Mouse (Mus musculus): Measurements from ENCODE around the gene Atp6v1g2.

The Atp6v1g2 gene

GRCm38 (mm10) chr17:35237504-35237903 is 4.0 kb downstream of the Atp6v1g2 start:
- DNase-seq (ENCODE audit: low spot score): no peak

- no peak for DNase-seq (ENCODE audit: low spot score)
Measured at GRCm38 (mm10) chr17:35239700-35240099, 6.2 kb downstream of the Atp6v1g2 start.

- DNase-seq (ENCODE audit: low spot score): no peak
Measured at GRCm38 (mm10) chr17:35240384-35241304, 7.2 kb downstream of the Atp6v1g2 start.

- peak; percentile 81 for DNase-seq (ENCODE audit: low spot score)
Measured at GRCm38 (mm10) chr17:35241305-35242014, 8.0 kb downstream of the Atp6v1g2 start, which contains the start of gene Ddx39b. Gene Ddx39b (plus strand): TSS chr17:35241746.

- DNase-seq (ENCODE audit: low spot score): no peak
Measured at GRCm38 (mm10) chr17:35242015-35242941, 8.8 kb downstream of the Atp6v1g2 start.

- DNase-seq (ENCODE audit: low spot score): no peak
Measured at GRCm38 (mm10) chr17:35243086-35243485, 9.6 kb downstream of the Atp6v1g2 start.

- no peak for DNase-seq (ENCODE audit: low spot score)
Measured at GRCm38 (mm10) chr17:35244999-35245398, 11.5 kb downstream of the Atp6v1g2 start.

GRCm38 (mm10) chr17:35245731-35246623 is 12.5 kb downstream of the Atp6v1g2 start:
- DNase-seq (ENCODE audit: low spot score): no peak

- no peak for DNase-seq (ENCODE audit: low spot score)
Measured at GRCm38 (mm10) chr17:35247144-35247543, 13.7 kb downstream of the Atp6v1g2 start.

GRCm38 (mm10) chr17:35248986-35249385 is 15.5 kb downstream of the Atp6v1g2 start:
- DNase-seq (ENCODE audit: low spot score): no peak

GRCm38 (mm10) chr17:35249451-35250197 is 16.2 kb downstream of the Atp6v1g2 start:
- no peak for DNase-seq (ENCODE audit: low spot score)

GRCm38 (mm10) chr17:35250348-35251120 is 17.1 kb downstream of the Atp6v1g2 start:
- no peak for DNase-seq (ENCODE audit: low spot score)

GRCm38 (mm10) chr17:35251162-35251719 is 17.8 kb downstream of the Atp6v1g2 start:
- no peak for DNase-seq (ENCODE audit: low spot score)

GRCm38 (mm10) chr17:35251981-35252380 is 18.5 kb downstream of the Atp6v1g2 start:
- no peak for DNase-seq (ENCODE audit: low spot score)

- no peak for DNase-seq (ENCODE audit: low spot score)
Measured at GRCm38 (mm10) chr17:35252619-35253292, 19.3 kb downstream of the Atp6v1g2 start.

GRCm38 (mm10) chr17:35253293-35254093 is 20.0 kb downstream of the Atp6v1g2 start:
- no peak for DNase-seq (ENCODE audit: low spot score)

- no peak for DNase-seq (ENCODE audit: low spot score)
Measured at GRCm38 (mm10) chr17:35254241-35255098, 21.0 kb downstream of the Atp6v1g2 start.

Measured in urinary bladder, postnatal 10 days (tissue).